Mouse (Mus musculus) midbrain, embryonic 11.5 days (tissue): Measurements from ENCODE around the gene Sec14l1. TPM values are rescaled to one million over a fixed set of nuclear protein-coding genes. Genes with fewer than 3 reads are reported as not detected.
A peak's percentile ranks its signal among the peaks of the same experiment; 100 is the strongest.
"Not testable (repeated sequence)": the region's sequence is repeated elsewhere in the genome, so short reads cannot be mapped to it uniquely, and the experiment has no call there.

Experiments used
- ATAC-seq: fragments of 200-750 bp; cut with Nextera tagmentation; 2 replicates; pipeline ENCODE4 v1.8.0; 2017; ENCODE audit warnings: moderate TSS enrichment, moderate library complexity; ENCODE audit not compliant: low FRiP score
- DNase-seq: peaks from one replicate; pipeline ENCODE4 v3.0.0; 2015; ENCODE audit warnings: low spot score; ENCODE audit errors: missing footprints
- H3K27ac ChIP-seq: fragments of 300-500 bp; sonication (generic); 2 replicates; pipeline ENCODE4 v1.5.1; 2014; ENCODE audit warnings: low read depth, low read length
- H3K27me3 ChIP-seq: fragments of 300-500 bp; sonication (generic); 2 replicates; pipeline ENCODE4 v1.6.1; 2014; ENCODE audit warnings: mild to moderate bottlenecking, low read length, moderate library complexity, mixed read lengths; ENCODE audit not compliant: control insufficient read depth, insufficient read depth
- H3K36me3 ChIP-seq: fragments of 300-500 bp; sonication (generic); 2 replicates; pipeline ENCODE4 v1.6.1; 2014; ENCODE audit warnings: mild to moderate bottlenecking, low read length, moderate library complexity, mixed read lengths; ENCODE audit not compliant: control insufficient read depth, insufficient read depth
- H3K4me1 ChIP-seq: fragments of 300-500 bp; sonication (generic); 2 replicates; pipeline ENCODE4 v1.6.1; 2014; ENCODE audit warnings: low read length; ENCODE audit not compliant: control insufficient read depth, insufficient read depth
- H3K4me2 ChIP-seq: fragments of 300-500 bp; sonication (generic); 2 replicates; pipeline ENCODE4 v1.6.1; 2014; ENCODE audit warnings: mild to moderate bottlenecking, moderate library complexity
- H3K4me3 ChIP-seq: fragments of 300-500 bp; sonication (generic); 2 replicates; pipeline ENCODE4 v1.5.1; 2014; ENCODE audit warnings: low read depth, low read length
- H3K9ac ChIP-seq: fragments of 300-500 bp; sonication (generic); 2 replicates; pipeline ENCODE4 v1.6.1; 2014; ENCODE audit warnings: low read length
- H3K9me3 ChIP-seq: fragments of 300-500 bp; sonication (generic); 2 replicates; pipeline ENCODE4 v1.6.1; 2016; ENCODE audit warnings: low read length; ENCODE audit not compliant: control insufficient read depth
- WGBS: fragments of 180-500 bp; shearing (Covaris S2); extraction: QIAGEN DNeasy Blood & Tissue Kit; methylation state at CpG from one replicate; pipeline ENCODE4 v1.1.7; 2014; 5-methylcytosine and 5-hydroxymethylcytosine counted together
- polyA plus RNA-seq: library from polyadenylated mRNA; unstranded; fragments of >200 nt; fragmentation: Nextera tagmentation; extraction: Ambion mirVana; gene quantifications from 2 replicates; pipeline ENCODE4 v1.2.1, GENCODE M21; 2014

Sec14l1 gene
- 32.4 and 36.7 TPM in 2 replicates for polyA plus RNA-seq

DNA sequence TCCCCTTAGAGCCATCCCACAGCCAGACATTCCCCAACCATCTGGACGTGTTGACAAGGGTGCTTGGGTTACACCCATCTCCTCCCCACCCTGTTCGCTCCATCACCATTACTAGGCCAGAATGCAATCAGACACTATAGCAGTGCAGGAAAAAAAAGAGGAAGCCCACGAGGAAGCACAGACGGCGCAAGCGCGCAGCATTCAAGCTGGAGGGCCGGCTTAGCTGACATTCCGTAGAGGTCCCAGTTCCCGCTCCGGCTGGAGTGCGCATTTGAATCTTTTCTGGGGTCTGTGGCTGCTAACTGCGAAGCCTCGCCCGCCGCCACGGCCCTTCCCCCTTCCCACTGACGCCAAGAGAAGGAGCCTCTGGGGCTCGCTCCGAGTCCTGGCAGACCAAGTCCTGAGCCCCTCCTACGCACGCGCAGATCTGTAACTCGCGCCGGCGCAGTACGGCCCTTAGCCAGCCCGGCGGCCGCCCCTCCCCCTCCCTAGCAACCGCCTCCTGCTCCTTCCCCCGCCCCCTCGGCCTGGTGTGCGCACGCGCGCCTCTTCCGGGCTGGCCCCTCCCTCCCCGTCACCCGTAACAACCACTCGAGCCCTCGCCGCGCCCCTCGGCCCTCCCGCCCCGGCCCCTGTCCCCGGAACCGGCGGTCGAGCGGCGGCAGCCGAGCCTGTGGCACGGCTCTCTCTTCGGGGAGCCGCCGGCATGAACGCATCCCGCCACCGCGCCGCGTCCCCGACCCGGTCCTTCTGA, at the start of gene Sec14l1:
Gene Sec14l1 (plus strand): TSS at position 577 of the 754 bp plus-strand sequence.
- under 1% methylated on average over 61 of the region's 67 CpGs for WGBS
- DNase-seq, result peak; percentile 100
- H3K4me1 ChIP-seq, result peaks cover 29% of the 10 kb centered on the region
- no peaks in the 10 kb centered on the region for H3K36me3 ChIP-seq
- peak within 1 kb of the TSS; percentile 97 for H3K27ac ChIP-seq
- peak within 1 kb of the TSS; percentile 83 for H3K4me3 ChIP-seq
- H3K9ac ChIP-seq, result peak within 1 kb of the TSS; percentile 84
- peak within 1 kb of the TSS; percentile 81 for H3K4me2 ChIP-seq
- H3K27me3 ChIP-seq, result no peaks in the 10 kb centered on the region
- no peaks in the 10 kb centered on the region for H3K9me3 ChIP-seq
- peak; percentile 96 for ATAC-seq

DNA sequence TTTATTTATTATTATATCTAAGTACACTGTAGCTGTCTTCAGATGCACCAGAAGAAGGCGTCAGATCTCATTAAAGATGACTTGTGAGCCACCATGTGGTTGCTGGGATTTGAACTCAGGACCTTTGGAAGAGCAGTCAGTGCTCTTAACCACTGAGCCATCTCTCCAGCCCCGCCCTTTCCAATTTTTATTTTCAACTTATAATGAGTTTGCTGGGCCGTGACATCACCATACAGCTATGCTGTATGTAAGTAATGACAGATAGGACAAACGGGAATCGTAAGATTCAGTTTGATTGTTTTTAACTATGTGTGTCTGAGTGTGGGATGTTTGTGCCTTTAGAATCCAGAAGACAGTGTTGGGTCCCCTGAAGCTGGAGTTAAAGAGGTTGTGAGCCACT, 49.4 kb upstream of the Sec14l1 start:
- not testable (repeated sequence) for ATAC-seq, H3K9me3 ChIP-seq, H3K27me3 ChIP-seq, H3K4me3 ChIP-seq, H3K36me3 ChIP-seq, H3K9ac ChIP-seq, H3K4me2 ChIP-seq, H3K4me1 ChIP-seq, H3K27ac ChIP-seq, DNase-seq
- 91% methylated on average over 5 of the region's 5 CpGs for WGBS

DNA sequence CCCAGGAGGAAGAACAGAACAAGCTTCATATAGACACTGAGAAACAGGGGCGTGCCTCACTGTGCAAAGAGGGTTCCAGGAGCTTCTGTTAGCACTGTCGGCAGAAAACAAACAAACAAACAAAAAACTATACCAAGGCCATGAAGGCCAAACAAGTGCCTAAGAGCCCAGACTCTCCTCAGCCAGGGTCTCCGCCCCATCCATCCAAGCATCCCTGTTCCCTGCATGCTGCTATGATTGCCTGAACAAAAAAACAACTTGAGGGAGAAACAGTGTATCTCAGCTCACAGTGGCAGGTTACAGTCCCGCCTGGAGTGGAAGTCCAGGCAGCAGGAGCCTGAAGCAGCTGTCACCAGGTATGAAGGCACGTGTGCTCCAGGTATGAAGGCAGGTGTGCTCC, 48.2 kb upstream of the Sec14l1 start:
- no peaks in the 10 kb centered on the region for H3K36me3 ChIP-seq
- WGBS, result 73% methylated on average over 5 of the region's 5 CpGs
- no peaks in the 10 kb centered on the region for H3K27me3 ChIP-seq
- no peak overlapping the region for H3K27ac ChIP-seq
- ATAC-seq (no peak), DNase-seq (no peak)
- no peak overlapping the region for H3K4me2 ChIP-seq
- peaks cover 6% of the 10 kb centered on the region for H3K4me1 ChIP-seq
- no peak overlapping the region for H3K4me3 ChIP-seq
- no peak overlapping the region for H3K9ac ChIP-seq
- no peaks in the 10 kb centered on the region for H3K9me3 ChIP-seq

DNA sequence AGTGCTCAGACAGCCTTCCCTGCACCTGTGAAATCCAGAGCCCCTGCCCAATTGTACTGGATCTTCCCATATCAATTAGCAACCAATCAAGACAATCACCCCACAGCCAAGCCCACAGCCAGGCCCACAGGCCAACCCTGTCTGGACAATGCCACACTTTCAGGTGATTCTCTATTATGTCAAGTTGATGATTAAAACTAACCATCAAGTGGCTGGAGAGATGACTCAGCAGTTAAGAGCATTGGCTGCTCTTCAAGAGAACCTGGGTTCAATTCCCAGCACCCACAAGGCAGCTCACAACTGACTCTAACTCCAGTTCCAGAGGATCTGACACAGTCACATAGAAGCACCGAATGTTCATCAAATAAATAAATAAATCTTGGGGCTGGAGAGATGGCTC, 46.6 kb upstream of the Sec14l1 start:
- Histone ChIP-seq H3K27ac (no peak overlapping the region), H3K9ac (no peak overlapping the region), H3K9me3 (no peaks in the 10 kb centered on the region), H3K4me1 (no peaks in the 10 kb centered on the region), H3K36me3 (no peaks in the 10 kb centered on the region), H3K4me2 (no peak overlapping the region), H3K4me3 (no peak overlapping the region), H3K27me3 (no peaks in the 10 kb centered on the region)
- ATAC-seq, result no peak
- 93% methylated on average over 1 of the region's 1 CpGs for WGBS
- DNase-seq, result peak; percentile 89

DNA sequence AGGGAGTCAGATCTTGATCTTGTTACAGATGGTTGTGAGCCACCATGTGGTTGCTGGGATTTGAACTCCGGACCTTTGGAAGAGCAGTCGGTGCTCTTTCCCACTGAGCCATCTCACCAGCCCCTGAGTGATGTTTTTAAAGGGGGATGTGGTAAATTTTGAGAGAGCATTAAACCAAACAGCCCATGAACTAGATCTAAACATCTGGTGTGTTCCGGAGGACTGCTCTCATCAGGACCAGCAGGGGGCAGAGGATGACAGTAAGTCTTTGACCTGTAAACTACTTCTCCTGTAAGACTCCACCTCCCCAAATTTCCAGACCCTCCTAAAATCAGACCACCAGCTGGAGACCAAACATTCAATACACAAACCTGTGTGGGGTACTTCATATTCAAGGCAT, 45.9 kb upstream of the Sec14l1 start:
- no peak overlapping the region for H3K4me3 ChIP-seq
- no peak overlapping the region for H3K9ac ChIP-seq
- H3K27me3 ChIP-seq, result no peaks in the 10 kb centered on the region
- no peaks in the 10 kb centered on the region for H3K9me3 ChIP-seq
- DNase-seq (no peak), ATAC-seq (no peak)
- no peak overlapping the region for H3K4me2 ChIP-seq
- H3K36me3 ChIP-seq, result no peaks in the 10 kb centered on the region
- H3K27ac ChIP-seq, result no peak overlapping the region
- no peaks in the 10 kb centered on the region for H3K4me1 ChIP-seq
- WGBS, result 86% methylated on average over 3 of the region's 3 CpGs

DNA sequence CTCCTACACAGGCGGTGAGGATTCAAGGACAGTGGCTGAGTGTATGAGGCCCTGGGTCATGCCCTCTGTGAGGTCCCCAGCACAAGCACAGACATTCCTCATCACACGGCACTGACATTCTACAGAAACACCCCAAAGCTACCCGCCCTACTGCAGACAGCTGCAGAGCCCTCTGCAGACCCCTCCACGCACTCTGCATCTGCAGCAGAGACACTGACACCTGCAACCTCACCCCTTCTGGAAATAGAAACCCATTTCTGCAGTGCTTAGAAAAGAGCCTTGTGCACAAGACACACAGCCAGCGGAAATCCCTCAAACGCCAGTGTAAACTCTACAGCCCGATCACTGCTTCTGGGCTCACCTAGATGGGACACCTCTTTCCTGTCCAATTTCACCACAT, 44.3 kb upstream of the Sec14l1 start:
- no peak for ATAC-seq
- H3K4me1 ChIP-seq, result no peaks in the 10 kb centered on the region
- 84% methylated on average over 7 of the region's 7 CpGs for WGBS
- DNase-seq, result no peak
- H3K36me3 ChIP-seq, result no peaks in the 10 kb centered on the region
- no peaks in the 10 kb centered on the region for H3K27me3 ChIP-seq
- no peaks in the 10 kb centered on the region for H3K9me3 ChIP-seq
- no peak overlapping the region for H3K4me2 ChIP-seq
- no peak overlapping the region for H3K27ac ChIP-seq
- no peak overlapping the region for H3K4me3 ChIP-seq
- H3K9ac ChIP-seq, result no peak overlapping the region

DNA sequence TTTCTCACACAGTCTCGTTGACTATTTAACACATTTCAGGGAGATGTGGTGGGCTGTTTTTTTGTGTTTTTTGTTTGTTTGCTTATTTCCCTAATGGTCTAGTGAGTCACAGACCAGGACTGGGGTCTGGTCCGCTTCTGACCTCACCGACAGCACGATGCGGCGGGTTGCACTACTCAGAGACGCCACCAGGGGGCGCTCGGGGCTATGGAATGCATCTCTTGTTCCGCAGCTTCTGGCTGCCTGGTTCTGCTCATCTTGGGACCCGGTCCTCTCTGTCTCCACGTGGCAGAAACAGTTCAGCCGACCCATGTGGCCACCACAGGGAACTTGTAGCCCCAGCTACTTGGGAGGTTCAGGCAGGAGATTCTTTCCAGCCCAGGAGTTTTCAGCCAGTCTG, 42.8 kb upstream of the Sec14l1 start:
- no peaks in the 10 kb centered on the region for H3K36me3 ChIP-seq
- peak; percentile 100 for DNase-seq
- 3% methylated on average over 13 of the region's 13 CpGs for WGBS
- peak; percentile 55 for ATAC-seq
- H3K4me2 ChIP-seq, result no peak overlapping the region
- no peaks in the 10 kb centered on the region for H3K9me3 ChIP-seq
- H3K9ac ChIP-seq, result no peak overlapping the region
- H3K4me1 ChIP-seq, result peaks cover under 1% of the 10 kb centered on the region
- H3K27me3 ChIP-seq, result no peaks in the 10 kb centered on the region
- no peak overlapping the region for H3K27ac ChIP-seq
- H3K4me3 ChIP-seq, result no peak overlapping the region

DNA sequence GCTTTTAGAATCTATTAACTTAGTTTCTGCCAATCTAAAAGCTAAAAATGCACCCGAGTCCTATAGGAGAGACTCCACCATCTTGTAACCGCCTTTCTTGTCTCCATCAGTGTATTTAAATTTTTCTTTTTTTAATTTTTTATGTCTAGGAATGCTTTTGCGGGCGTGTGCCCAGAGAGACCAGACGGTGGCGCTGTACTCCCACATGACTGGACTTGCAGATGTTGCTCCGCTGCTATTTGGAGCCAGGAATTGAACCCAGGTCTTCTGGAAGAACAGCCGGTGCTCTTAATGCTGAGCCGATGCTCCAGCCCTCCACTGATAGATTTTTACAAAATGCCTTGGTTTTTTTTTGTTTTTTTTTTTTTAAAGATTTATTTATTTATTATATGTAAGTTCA, 41.5 kb upstream of the Sec14l1 start:
- no peak overlapping the region for H3K9ac ChIP-seq
- no peak overlapping the region for H3K27ac ChIP-seq
- no peak for ATAC-seq
- H3K36me3 ChIP-seq, result peaks cover 1% of the 10 kb centered on the region; the same call in 1 of the 2 replicates
- no peaks in the 10 kb centered on the region for H3K9me3 ChIP-seq
- H3K4me3 ChIP-seq, result no peak overlapping the region
- H3K27me3 ChIP-seq, result no peaks in the 10 kb centered on the region
- no peak overlapping the region for H3K4me2 ChIP-seq
- 94% methylated on average over 9 of the region's 9 CpGs for WGBS
- H3K4me1 ChIP-seq, result peaks cover 8% of the 10 kb centered on the region
- DNase-seq, result no peak

DNA sequence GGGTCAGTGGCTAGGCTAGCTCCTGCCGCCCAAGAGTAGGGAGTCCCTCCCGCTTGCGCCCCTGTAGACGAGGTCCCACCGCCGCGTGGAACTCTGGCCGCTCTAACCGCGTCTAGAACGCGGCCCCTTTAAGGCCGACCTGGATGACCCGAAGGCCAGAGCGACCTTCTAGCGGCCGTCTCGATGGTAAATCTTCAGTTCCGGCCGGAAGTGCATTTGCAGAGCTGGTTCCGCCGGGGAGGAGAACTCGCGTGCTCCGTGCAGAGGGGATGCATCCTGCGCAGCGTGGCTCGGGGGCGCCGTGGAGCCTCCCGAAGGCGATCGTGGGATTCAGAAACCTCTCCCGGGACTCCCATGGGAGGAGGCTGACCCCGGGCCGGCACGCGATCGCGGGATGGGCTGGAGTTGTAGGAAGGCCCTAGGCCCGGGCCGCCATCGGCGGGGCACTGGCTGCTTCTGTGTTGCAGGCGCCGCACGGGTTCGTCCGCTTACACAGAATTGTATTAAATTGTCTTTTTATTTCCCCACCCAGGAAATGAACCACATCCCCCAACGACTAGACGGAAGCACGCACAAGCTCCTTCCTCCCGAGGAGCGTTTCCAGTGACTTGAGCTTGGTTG, 38.3 kb upstream of the Sec14l1 start:
- Histone ChIP-seq H3K27me3 (no peaks in the 10 kb centered on the region), H3K4me2 (peak overlapping the region; percentile 97), H3K4me1 (peaks cover 8% of the 10 kb centered on the region), H3K36me3 (peaks cover 19% of the 10 kb centered on the region), H3K9ac (peak overlapping the region; percentile 81), H3K4me3 (peak overlapping the region; percentile 69), H3K9me3 (no peaks in the 10 kb centered on the region), H3K27ac (no peak overlapping the region)
- WGBS, result under 1% methylated on average over 54 of the region's 54 CpGs
- peak; percentile 98 for DNase-seq
- peak; percentile 84 for ATAC-seq
